Mouse (Mus musculus): ENCODE results near the gene Nodal. TPM values are rescaled to one million over a fixed set of nuclear protein-coding genes. Genes with fewer than 3 reads are reported as not detected.

The Nodal gene
- total and polyA plus RNA-seq, 3 experiments = 0.04 to 0.10 TPM; not detected in 1

DNA sequence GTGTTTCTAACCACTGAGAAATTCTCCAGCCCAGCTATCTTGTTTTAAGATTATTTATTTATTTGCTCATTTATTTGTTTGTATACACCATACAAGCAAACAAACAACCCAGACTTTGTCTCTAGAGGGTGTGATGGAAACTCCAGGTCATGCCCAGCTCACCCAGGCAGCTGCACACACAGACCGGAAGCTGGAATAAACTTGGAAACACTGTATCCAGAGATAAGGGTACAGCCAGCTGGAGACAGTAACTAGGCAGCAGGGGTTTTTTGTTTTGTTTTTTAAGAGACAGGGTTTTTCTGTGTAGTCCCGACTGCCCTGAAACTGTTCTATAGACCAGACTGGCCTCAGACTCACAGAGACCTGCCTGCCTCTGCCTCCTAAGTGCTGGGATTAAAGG is 27.6 kb upstream of the Nodal start:
- no peak for TF ChIP-seq POLR2A (IDR thresholded peaks at IDR 0.05; ENCODE audit: insufficient read depth, low read depth, low read length)
- TF ChIP-seq EP300 (IDR thresholded peaks at IDR 0.05; ENCODE audit: insufficient read depth, low read depth, low read length) = 0 out of 2 replicates have a peak, but pooled peaks have one; percentile 37
- H3K27ac ChIP-seq = no peak overlapping the region
- WGBS = 6% methylated on average over 2 of the region's 2 CpGs

DNA sequence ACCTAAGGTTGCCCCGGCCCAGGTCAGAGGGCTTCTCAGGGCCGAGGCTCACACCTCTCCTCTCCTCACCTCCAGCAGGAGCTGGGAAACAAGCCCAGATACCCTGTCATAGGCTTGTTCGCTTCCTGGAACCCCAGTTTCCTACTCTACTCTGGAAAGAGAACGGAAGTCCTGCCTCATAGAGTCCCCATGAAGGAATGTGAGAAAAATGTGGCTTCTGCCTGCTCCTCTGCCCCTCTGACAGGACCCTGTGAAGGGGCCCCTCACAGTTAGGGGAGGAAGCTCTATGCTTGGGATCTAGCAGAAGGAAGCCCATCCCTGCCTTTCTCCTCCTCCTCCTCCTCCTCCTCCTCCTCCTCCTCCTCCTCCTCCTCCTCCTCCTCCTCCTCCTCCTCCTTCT is 25.2 kb upstream of the Nodal start:
- Histone ChIP-seq H3K27me3 (ENCODE audit: control insufficient read depth, insufficient read depth, low read length) (no peaks in the 10 kb centered on the region), H3K9ac (ENCODE audit: low read depth, low read length) (no peak overlapping the region), H3K36me3 (ENCODE audit: control insufficient read depth, insufficient read depth, low read length) (no peaks in the 10 kb centered on the region), H3K27ac (no peak overlapping the region), H3K79me2 (replicated peaks; ENCODE audit: control insufficient read depth, insufficient read depth, low read length) (no peaks in the 10 kb centered on the region), H3K4me1 (ENCODE audit: control insufficient read depth, insufficient read depth, low read length) (peaks cover 7% of the 10 kb centered on the region; the same call in 1 of the 2 replicates), H3K4me3 (no peak overlapping the region)
- TF ChIP-seq CTCF (IDR thresholded peaks at IDR 0.05) = no peak
- TF ChIP-seq EP300 (IDR thresholded peaks at IDR 0.05; ENCODE audit: insufficient read depth, low read depth, low read length) = no peak
- TF ChIP-seq POLR2A (IDR thresholded peaks at IDR 0.05; ENCODE audit: insufficient read depth, low read depth, low read length) = no peak
- no peak for DNase-seq
- intact Hi-C loops (cut with DNase I) = no loop called here
- 53% methylated on average over 4 of the region's 4 CpGs for WGBS

More for the DNA sequence above, 27.6 kb upstream of the Nodal start:
- intact Hi-C loops (cut with DNase I) = no loop called here
- Histone ChIP-seq H3K79me2 (replicated peaks; ENCODE audit: control insufficient read depth, insufficient read depth, low read length) (no peaks in the 10 kb centered on the region), H3K4me1 (ENCODE audit: control insufficient read depth, insufficient read depth, low read length) (peaks cover 7% of the 10 kb centered on the region; the same call in 1 of the 2 replicates), H3K9ac (ENCODE audit: low read depth, low read length) (no peak overlapping the region), H3K36me3 (ENCODE audit: control insufficient read depth, insufficient read depth, low read length) (no peaks in the 10 kb centered on the region), H3K27me3 (ENCODE audit: control insufficient read depth, insufficient read depth, low read length) (no peaks in the 10 kb centered on the region), H3K4me3 (no peak overlapping the region)
- DNase-seq = no peak

DNA sequence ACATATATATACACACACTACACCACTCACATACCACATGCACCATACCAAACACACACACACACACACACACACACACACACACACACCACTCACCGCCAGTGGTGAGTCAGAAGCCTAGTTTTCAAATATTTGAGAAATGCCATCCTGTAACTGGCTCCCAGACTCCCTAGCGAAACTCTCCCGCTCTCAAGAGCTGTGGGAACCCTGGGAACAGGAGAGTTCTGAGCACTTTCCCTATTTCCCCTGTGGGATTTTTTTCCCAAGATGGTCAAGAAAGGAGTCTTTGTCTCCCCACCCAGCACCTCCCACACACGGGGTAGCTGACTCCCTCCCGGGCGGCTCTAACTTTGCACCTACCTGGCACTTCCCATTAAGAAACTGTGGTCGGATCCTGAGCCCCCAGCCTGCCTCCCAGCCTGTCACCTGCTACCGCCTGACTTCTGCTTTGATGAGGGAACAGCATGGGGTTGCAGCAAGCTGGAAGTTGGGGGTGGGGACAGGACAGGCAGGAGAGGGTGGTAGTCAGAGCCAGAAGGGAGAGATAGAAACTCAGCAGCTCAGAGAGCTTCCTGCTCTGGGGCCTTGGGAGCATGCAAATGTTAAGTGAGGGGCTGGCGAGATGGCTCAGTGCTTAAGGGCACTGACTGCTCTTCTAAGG is 23.2 kb upstream of the Nodal start:
- Histone ChIP-seq H3K9ac (ENCODE audit: low read depth, low read length) (no peak overlapping the region), H3K27ac (no peak overlapping the region)

DNA sequence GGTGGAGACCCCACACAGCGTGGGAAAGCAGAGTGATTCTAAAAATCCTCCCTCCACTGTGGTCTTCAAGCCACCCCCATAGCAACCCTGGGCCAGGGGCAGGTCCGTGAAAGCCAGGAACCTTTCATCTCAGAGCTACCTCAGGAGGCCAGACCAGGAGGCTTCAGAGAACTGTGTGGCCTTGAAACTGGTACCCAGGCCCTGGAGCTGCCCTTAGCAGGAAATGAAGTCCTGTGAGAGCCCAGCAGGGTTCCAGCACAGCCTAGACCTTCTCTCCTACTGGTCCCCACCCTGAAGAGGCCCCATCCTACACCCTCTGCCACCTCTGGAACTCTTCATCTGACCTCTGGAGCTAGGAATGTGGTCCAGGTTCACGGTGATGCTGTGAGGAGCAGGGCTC is 19.6 kb upstream of the Nodal start:
- intact Hi-C loops (cut with DNase I) = loop anchor here (2.0 kb wide), 1 partner anchor 197 kb away; no protein-coding TSS in a partner anchor

More for the DNA sequence above, 23.2 kb upstream of the Nodal start:
- Histone ChIP-seq H3K27me3 (ENCODE audit: control insufficient read depth, insufficient read depth, low read length) (no peaks in the 10 kb centered on the region), H3K79me2 (replicated peaks; ENCODE audit: control insufficient read depth, insufficient read depth, low read length) (no peaks in the 10 kb centered on the region), H3K4me1 (ENCODE audit: control insufficient read depth, insufficient read depth, low read length) (peaks cover 8% of the 10 kb centered on the region; the same call in 1 of the 2 replicates), H3K4me3 (no peak overlapping the region), H3K36me3 (ENCODE audit: control insufficient read depth, insufficient read depth, low read length) (no peaks in the 10 kb centered on the region)
- intact Hi-C loops (cut with DNase I) = no loop called here
- no peak for DNase-seq
- TF ChIP-seq EP300 (IDR thresholded peaks at IDR 0.05; ENCODE audit: insufficient read depth, low read depth, low read length) (no peak), CTCF (IDR thresholded peaks at IDR 0.05) (no peak), POLR2A (IDR thresholded peaks at IDR 0.05; ENCODE audit: insufficient read depth, low read depth, low read length) (no peak)
- WGBS = 34% methylated on average over 9 of the region's 9 CpGs

DNA sequence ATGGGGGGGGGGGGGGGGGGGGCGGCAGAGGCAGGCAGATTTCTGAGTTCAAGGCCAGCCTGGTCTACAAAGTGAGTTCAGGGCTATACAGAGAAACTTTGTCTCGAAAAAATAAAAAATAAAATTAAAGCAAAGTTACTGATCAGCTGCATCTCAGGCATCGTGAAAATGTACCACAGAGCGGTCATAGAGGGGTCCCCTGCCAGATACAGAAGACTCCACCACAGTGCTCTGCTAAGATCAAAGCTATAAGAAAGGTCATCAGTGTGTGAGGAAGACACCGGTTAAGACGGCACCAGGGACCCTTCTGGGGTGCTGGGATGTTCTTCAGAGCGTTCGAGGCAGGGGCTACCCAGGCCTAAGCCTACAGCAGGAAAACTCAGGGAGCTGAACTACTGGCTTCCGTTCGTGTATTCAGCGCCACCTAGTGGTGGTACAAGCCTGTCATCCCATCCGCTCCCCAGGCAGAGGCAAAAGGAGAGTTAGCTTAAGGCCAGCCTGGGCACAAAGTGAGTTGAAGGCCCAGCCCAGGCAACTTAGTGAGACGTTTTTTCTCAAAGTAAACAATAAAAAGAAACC is 18.5 kb upstream of the Nodal start:
- Histone ChIP-seq H3K36me3 (ENCODE audit: control insufficient read depth, insufficient read depth, low read length) (no peaks in the 10 kb centered on the region), H3K9ac (ENCODE audit: low read depth, low read length) (no peak overlapping the region), H3K4me3 (no peak overlapping the region), H3K4me1 (ENCODE audit: control insufficient read depth, insufficient read depth, low read length) (peaks cover 4% of the 10 kb centered on the region), H3K27me3 (ENCODE audit: control insufficient read depth, insufficient read depth, low read length) (no peaks in the 10 kb centered on the region), H3K79me2 (replicated peaks; ENCODE audit: control insufficient read depth, insufficient read depth, low read length) (no peaks in the 10 kb centered on the region), H3K27ac (no peak overlapping the region)
- intact Hi-C loops (cut with DNase I) = loop anchor here (1.0 to 2.0 kb wide), 2 partner anchors 58 to 198 kb away; no protein-coding TSS in a partner anchor
- WGBS = 26% methylated on average over 13 of the region's 13 CpGs
- TF ChIP-seq CTCF (IDR thresholded peaks at IDR 0.05) = peak; percentile 95
- no peak for TF ChIP-seq POLR2A (IDR thresholded peaks at IDR 0.05; ENCODE audit: insufficient read depth, low read depth, low read length)
- peak; percentile 96 for TF ChIP-seq EP300 (IDR thresholded peaks at IDR 0.05; ENCODE audit: insufficient read depth, low read depth, low read length)
- peak; percentile 72 to 73 for DNase-seq

More for the DNA sequence above, 19.6 kb upstream of the Nodal start:
- Histone ChIP-seq H3K27me3 (ENCODE audit: control insufficient read depth, insufficient read depth, low read length) (no peaks in the 10 kb centered on the region), H3K27ac (no peak overlapping the region), H3K36me3 (ENCODE audit: control insufficient read depth, insufficient read depth, low read length) (no peaks in the 10 kb centered on the region), H3K4me3 (no peak overlapping the region), H3K4me1 (ENCODE audit: control insufficient read depth, insufficient read depth, low read length) (peaks cover 4% of the 10 kb centered on the region), H3K79me2 (replicated peaks; ENCODE audit: control insufficient read depth, insufficient read depth, low read length) (no peaks in the 10 kb centered on the region), H3K9ac (ENCODE audit: low read depth, low read length) (no peak overlapping the region)
- no peak for DNase-seq
- TF ChIP-seq CTCF (IDR thresholded peaks at IDR 0.05) (no peak), EP300 (IDR thresholded peaks at IDR 0.05; ENCODE audit: insufficient read depth, low read depth, low read length) (no peak), POLR2A (IDR thresholded peaks at IDR 0.05; ENCODE audit: insufficient read depth, low read depth, low read length) (no peak)
- 74% methylated on average over 3 of the region's 3 CpGs for whole genome bisulfite sequencing

DNA sequence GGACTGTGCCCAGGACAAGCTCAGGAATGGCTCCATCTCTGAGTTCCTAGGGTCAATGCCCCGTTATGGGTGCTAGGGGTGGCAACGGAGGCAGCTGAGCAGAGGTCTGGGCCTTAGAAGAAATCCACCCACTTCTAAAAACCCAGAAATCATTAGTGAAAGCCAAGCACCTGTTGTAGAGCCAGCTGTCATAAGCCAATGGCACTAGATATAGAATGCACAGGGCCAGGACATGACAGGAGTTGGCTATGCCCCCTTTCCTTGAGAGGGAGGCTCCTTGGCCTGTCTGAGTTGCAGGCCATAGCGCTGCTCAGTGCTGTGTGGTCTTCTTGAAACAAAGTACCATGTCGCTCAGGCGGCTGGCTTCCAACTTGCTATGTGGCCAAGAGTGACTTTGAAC is 17.4 kb upstream of the Nodal start:
- TF ChIP-seq CTCF (IDR thresholded peaks at IDR 0.05) (no peak), POLR2A (IDR thresholded peaks at IDR 0.05; ENCODE audit: insufficient read depth, low read depth, low read length) (no peak), EP300 (IDR thresholded peaks at IDR 0.05; ENCODE audit: insufficient read depth, low read depth, low read length) (no peak)
- 96% methylated on average over 5 of the region's 5 CpGs for WGBS
- intact Hi-C loops (cut with DNase I) = no loop called here
- Histone ChIP-seq H3K9ac (ENCODE audit: low read depth, low read length) (no peak overlapping the region), H3K79me2 (replicated peaks; ENCODE audit: control insufficient read depth, insufficient read depth, low read length) (no peaks in the 10 kb centered on the region), H3K4me1 (ENCODE audit: control insufficient read depth, insufficient read depth, low read length) (peaks cover 4% of the 10 kb centered on the region), H3K27me3 (ENCODE audit: control insufficient read depth, insufficient read depth, low read length) (no peaks in the 10 kb centered on the region), H3K27ac (no peak overlapping the region), H3K4me3 (no peak overlapping the region), H3K36me3 (ENCODE audit: control insufficient read depth, insufficient read depth, low read length) (no peaks in the 10 kb centered on the region)
- DNase-seq = no peak
